Mouse (Mus musculus): ENCODE data around the gene Slc17a2. TPM values are rescaled to one million over a fixed set of nuclear protein-coding genes. Genes with fewer than 3 reads are reported as not detected.

Slc17a2 gene
- 0.96 TPM in 2 replicates for polyA plus RNA-seq (2015; fragmentation: Nextera tagmentation; extraction: Ambion mirVana)

DNA sequence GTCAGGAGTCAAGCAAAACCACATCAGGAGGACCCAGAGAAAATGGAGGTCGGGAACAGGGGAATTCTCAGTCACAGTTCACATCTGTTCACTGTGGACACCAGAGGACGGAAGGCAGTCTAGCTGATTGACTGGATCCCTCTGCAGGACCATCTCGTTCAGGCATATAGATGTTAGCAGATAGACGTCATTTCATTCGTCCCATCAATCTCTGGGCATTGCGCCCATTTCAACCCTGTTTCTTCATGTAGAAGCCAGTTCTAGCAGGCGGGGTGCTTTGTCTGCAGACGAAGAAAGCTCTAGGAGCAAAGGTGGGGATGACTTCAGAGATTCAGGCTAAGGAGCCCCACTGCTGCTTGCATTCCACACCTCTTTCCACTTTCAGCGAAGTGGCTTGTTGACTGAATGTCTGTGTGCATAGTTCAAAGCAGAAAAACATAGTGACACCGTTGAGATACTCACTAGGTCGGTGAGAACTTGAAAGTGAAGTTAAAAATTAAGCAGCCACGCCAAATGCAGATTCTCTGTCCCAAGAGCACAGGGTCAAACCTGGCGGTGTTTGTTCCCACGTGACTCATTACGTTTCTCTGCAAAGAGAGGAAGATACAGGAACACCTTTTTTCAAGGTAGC lies at the start of gene Slc17a2:
Slc17a2 (plus strand) TSS at position 572 of the 631 bp plus-strand sequence.
- no peak for ATAC-seq (replicated peaks; ENCODE audit: low FRiP score, low read depth)
- no peak within 1 kb of the TSS for H3K4me2 ChIP-seq (ENCODE audit: low read length)
- H3K27me3 ChIP-seq (ENCODE audit: insufficient read depth, low read length): no peaks in the 10 kb centered on the region
- H3K9ac ChIP-seq (ENCODE audit: low read depth, low read length): no peak within 1 kb of the TSS
- H3K9me3 ChIP-seq (replicated peaks; ENCODE audit: low read length): no peaks in the 10 kb centered on the region
- no peaks in the 10 kb centered on the region for H3K36me3 ChIP-seq (ENCODE audit: insufficient read depth, low read length)
- H3K4me3 ChIP-seq (replicated peaks; ENCODE audit: low read depth, low read length): no peak within 1 kb of the TSS
- no peak for DNase-seq (ENCODE audit: low spot score)
- no peak within 1 kb of the TSS for H3K27ac ChIP-seq
- WGBS: 78% methylated on average over 15 of the region's 15 CpGs
- no peak for TF ChIP-seq CTCF (IDR thresholded peaks at IDR 0.05; ENCODE audit: low read depth)
- no peaks in the 10 kb centered on the region for H3K4me1 ChIP-seq (replicated peaks; ENCODE audit: insufficient read depth, low read length)

- peak overlapping the region; percentile 55 for H3K9ac ChIP-seq (ENCODE audit: low read depth, low read length)
- no peaks in the 10 kb centered on the region for H3K9me3 ChIP-seq (replicated peaks; ENCODE audit: low read length)
- TF ChIP-seq CTCF (IDR thresholded peaks at IDR 0.05; ENCODE audit: low read depth): no peak
- no peaks in the 10 kb centered on the region for H3K27me3 ChIP-seq (ENCODE audit: insufficient read depth, low read length)
- peaks cover 7% of the 10 kb centered on the region; the same call in 1 of the 2 replicates for H3K4me1 ChIP-seq (replicated peaks; ENCODE audit: insufficient read depth, low read length)
- peak overlapping the region; percentile 36 for H3K4me3 ChIP-seq (replicated peaks; ENCODE audit: low read depth, low read length)
- peak overlapping the region; percentile 93 for H3K27ac ChIP-seq
- DNase-seq (ENCODE audit: low spot score) (peak; percentile 62), ATAC-seq (replicated peaks; ENCODE audit: low FRiP score, low read depth) (peak; percentile 15)
- H3K4me2 ChIP-seq (ENCODE audit: low read length): peak overlapping the region; percentile 57
- no peaks in the 10 kb centered on the region for H3K36me3 ChIP-seq (ENCODE audit: insufficient read depth, low read length)
- WGBS: 2% methylated on average over 15 of the region's 23 CpGs
These were observed 49.5 kb upstream of the Slc17a2 start for GRCm38 (mm10) chr13:23757211-23757773.

DNA sequence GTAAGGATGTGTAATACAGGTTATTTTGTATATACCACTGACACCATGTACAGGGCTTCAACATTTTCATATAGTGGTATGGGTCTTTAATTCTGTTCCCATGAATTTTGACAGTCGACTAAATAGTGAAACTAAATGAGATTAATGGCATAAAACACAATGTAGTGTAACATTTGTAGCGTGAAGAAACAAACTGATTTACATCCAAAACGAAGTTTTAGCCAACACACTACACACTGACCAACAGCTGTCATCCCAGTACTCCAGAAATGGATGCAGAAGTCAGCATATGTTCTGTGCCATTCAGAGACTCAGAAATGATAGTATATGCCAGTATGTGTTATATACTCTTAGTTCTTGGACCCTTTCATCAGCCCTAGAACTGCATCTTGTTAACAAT lies 48.9 kb upstream of the Slc17a2 start:
- Histone ChIP-seq H3K9me3 (replicated peaks; ENCODE audit: low read length) (no peaks in the 10 kb centered on the region), H3K27ac (no peak overlapping the region), H3K27me3 (ENCODE audit: insufficient read depth, low read length) (no peaks in the 10 kb centered on the region), H3K9ac (ENCODE audit: low read depth, low read length) (no peak overlapping the region), H3K4me3 (replicated peaks; ENCODE audit: low read depth, low read length) (no peak overlapping the region), H3K4me2 (ENCODE audit: low read length) (no peak overlapping the region; the same call in 1 of the 2 replicates), H3K4me1 (replicated peaks; ENCODE audit: insufficient read depth, low read length) (peaks cover 7% of the 10 kb centered on the region; the same call in 1 of the 2 replicates), H3K36me3 (ENCODE audit: insufficient read depth, low read length) (no peaks in the 10 kb centered on the region)
- WGBS: 42% methylated on average over 3 of the region's 3 CpGs
- no peak for TF ChIP-seq CTCF (IDR thresholded peaks at IDR 0.05; ENCODE audit: low read depth)
- DNase-seq (ENCODE audit: low spot score) (no peak), ATAC-seq (replicated peaks; ENCODE audit: low FRiP score, low read depth) (no peak)

GRCm38 (mm10) chr13:23759251-23759771 lies 47.5 kb upstream of the Slc17a2 start:
- no peak overlapping the region for H3K4me2 ChIP-seq (ENCODE audit: low read length)

GRCm38 (mm10) chr13:23759916-23760239 lies 46.9 kb upstream of the Slc17a2 start:
- 65% methylated on average over 1 of the region's 1 CpGs for WGBS
- ATAC-seq (replicated peaks; ENCODE audit: low FRiP score, low read depth) (no peak), DNase-seq (ENCODE audit: low spot score) (no peak)
- Histone ChIP-seq H3K4me2 (ENCODE audit: low read length) (peak overlapping the region; percentile 76), H3K27me3 (ENCODE audit: insufficient read depth, low read length) (no peaks in the 10 kb centered on the region), H3K27ac (peak overlapping the region; percentile 89; the same call in 1 of the 2 replicates), H3K4me3 (replicated peaks; ENCODE audit: low read depth, low read length) (peak overlapping the region; percentile 42; the same call in 1 of the 2 replicates), H3K36me3 (ENCODE audit: insufficient read depth, low read length) (no peaks in the 10 kb centered on the region), H3K9me3 (replicated peaks; ENCODE audit: low read length) (no peaks in the 10 kb centered on the region), H3K4me1 (replicated peaks; ENCODE audit: insufficient read depth, low read length) (peaks cover 17% of the 10 kb centered on the region), H3K9ac (ENCODE audit: low read depth, low read length) (0 out of 2 replicates have a peak overlapping the region, but pooled peaks have one; percentile 59)
- no peak for TF ChIP-seq CTCF (IDR thresholded peaks at IDR 0.05; ENCODE audit: low read depth)

More at GRCm38 (mm10) chr13:23759251-23759771, 47.5 kb upstream of the Slc17a2 start:
- no peaks in the 10 kb centered on the region for H3K27me3 ChIP-seq (ENCODE audit: insufficient read depth, low read length)
- 65% methylated on average over 3 of the region's 3 CpGs for WGBS
- H3K4me1 ChIP-seq (replicated peaks; ENCODE audit: insufficient read depth, low read length): peaks cover 15% of the 10 kb centered on the region
- no peak overlapping the region for H3K9ac ChIP-seq (ENCODE audit: low read depth, low read length)
- H3K9me3 ChIP-seq (replicated peaks; ENCODE audit: low read length): no peaks in the 10 kb centered on the region
- DNase-seq (ENCODE audit: low spot score) (no peak), ATAC-seq (replicated peaks; ENCODE audit: low FRiP score, low read depth) (no peak)
- H3K36me3 ChIP-seq (ENCODE audit: insufficient read depth, low read length): no peaks in the 10 kb centered on the region
- no peak overlapping the region for H3K4me3 ChIP-seq (replicated peaks; ENCODE audit: low read depth, low read length)
- no peak for TF ChIP-seq CTCF (IDR thresholded peaks at IDR 0.05; ENCODE audit: low read depth)
- no peak overlapping the region for H3K27ac ChIP-seq

DNA sequence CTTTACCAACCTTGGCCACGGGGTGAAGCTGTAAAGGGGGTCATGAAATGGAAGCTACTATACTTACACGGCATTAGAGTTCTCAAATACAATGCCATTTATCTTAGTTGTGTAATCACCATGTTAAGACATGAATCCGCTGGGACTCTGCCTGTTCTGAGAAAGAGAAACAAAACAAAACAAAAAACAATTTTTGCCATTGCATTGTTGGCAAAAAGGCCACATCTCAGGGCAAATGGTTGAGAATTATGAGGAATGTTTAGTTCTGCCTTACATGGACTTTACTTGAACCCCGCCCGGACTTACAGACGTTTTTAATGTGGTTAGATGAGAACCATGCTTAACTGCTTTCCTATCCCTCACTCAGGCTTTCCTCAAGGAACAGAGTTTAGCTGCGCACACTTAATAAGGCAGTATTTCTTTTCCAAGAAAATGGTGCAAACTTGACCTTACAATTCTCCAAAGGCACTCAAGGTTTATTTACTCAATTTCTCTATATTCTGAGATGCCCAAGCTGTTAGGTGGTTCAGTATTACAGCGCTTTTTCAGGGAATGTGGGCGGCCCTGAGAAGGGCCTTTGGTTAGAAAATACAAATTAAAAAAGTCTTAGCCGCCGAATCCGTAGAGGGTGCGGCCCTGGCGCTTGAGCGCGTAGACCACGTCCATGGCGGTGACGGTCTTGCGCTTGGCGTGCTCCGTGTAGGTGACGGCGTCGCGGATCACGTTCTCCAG lies 46.4 kb upstream of the Slc17a2 start:
- ATAC-seq (replicated peaks; ENCODE audit: low FRiP score, low read depth) (0 out of 2 replicates have a peak, but pooled peaks have one; percentile 0), DNase-seq (ENCODE audit: low spot score) (peak; percentile 82)
- 2% methylated on average over 19 of the region's 27 CpGs for WGBS

More for the DNA sequence above, 46.4 kb upstream of the Slc17a2 start:
- peaks cover 17% of the 10 kb centered on the region for H3K4me1 ChIP-seq (replicated peaks; ENCODE audit: insufficient read depth, low read length)
- H3K9me3 ChIP-seq (replicated peaks; ENCODE audit: low read length): no peaks in the 10 kb centered on the region
- peak overlapping the region; percentile 59 for H3K9ac ChIP-seq (ENCODE audit: low read depth, low read length)
- TF ChIP-seq CTCF (IDR thresholded peaks at IDR 0.05; ENCODE audit: low read depth): peak; percentile 20; the same call in 1 of the 2 replicates
- H3K4me2 ChIP-seq (ENCODE audit: low read length): peak overlapping the region; percentile 76
- no peaks in the 10 kb centered on the region for H3K36me3 ChIP-seq (ENCODE audit: insufficient read depth, low read length)
- no peaks in the 10 kb centered on the region for H3K27me3 ChIP-seq (ENCODE audit: insufficient read depth, low read length)
- peak overlapping the region; percentile 42 for H3K4me3 ChIP-seq (replicated peaks; ENCODE audit: low read depth, low read length)
- peak overlapping the region; percentile 89 for H3K27ac ChIP-seq

Data from kidney, postnatal 0 days (tissue).